Mouse (Mus musculus): ENCODE measurements around the gene Ap1ar. TPM values are rescaled to one million over a fixed set of nuclear protein-coding genes. Genes with fewer than 3 reads are reported as not detected.

Ap1ar gene
- polyA plus RNA-seq (2011; ENCODE audit: insufficient read depth, insufficient read length, low replicate concordance, missing spikeins) = 22.2 and 50.8 TPM in 2 replicates

GRCm38 (mm10) chr3:127837154-127837865, at the start of gene Ap1ar:
Gene Ap1ar (minus strand): TSS chr3:127837523.
- Histone ChIP-seq H3K4me1 (ENCODE audit: control insufficient read depth, insufficient read depth, low read length) (no peaks in the 10 kb centered on the region; the same call in 1 of the 2 replicates), H3K27ac (ENCODE audit: control insufficient read depth, insufficient read depth, low read depth, low read length, poor library complexity) (peak within 1 kb of the TSS; percentile 94), H3K4me3 (replicated peaks; ENCODE audit: control insufficient read depth, low read depth, low read length) (peak within 1 kb of the TSS; percentile 82)
- TF ChIP-seq CTCF (IDR thresholded peaks at IDR 0.05; ENCODE audit: control insufficient read depth, insufficient read depth, low read length) = peak; percentile 67
- TF ChIP-seq POLR2A (IDR thresholded peaks at IDR 0.05; ENCODE audit: borderline replicate concordance, control insufficient read depth, low read depth, low read length) = peak; percentile 77
- 1% methylated on average over 88 of the region's 89 CpGs for WGBS

GRCm38 (mm10) chr3:127881684-127882083, 44.4 kb upstream of the Ap1ar start:
- no peaks in the 10 kb centered on the region for H3K4me1 ChIP-seq (ENCODE audit: control insufficient read depth, insufficient read depth, low read length)
- TF ChIP-seq POLR2A (IDR thresholded peaks at IDR 0.05; ENCODE audit: borderline replicate concordance, control insufficient read depth, low read depth, low read length) (no peak), CTCF (IDR thresholded peaks at IDR 0.05; ENCODE audit: control insufficient read depth, insufficient read depth, low read length) (no peak)
- H3K27ac ChIP-seq (ENCODE audit: control insufficient read depth, insufficient read depth, low read depth, low read length, poor library complexity) = no peak overlapping the region
- H3K4me3 ChIP-seq (replicated peaks; ENCODE audit: control insufficient read depth, low read depth, low read length) = no peak overlapping the region
- WGBS = 91% methylated on average over 2 of the region's 2 CpGs

- Histone ChIP-seq H3K4me1 (ENCODE audit: control insufficient read depth, insufficient read depth, low read length) (no peaks in the 10 kb centered on the region), H3K4me3 (replicated peaks; ENCODE audit: control insufficient read depth, low read depth, low read length) (no peak overlapping the region), H3K27ac (ENCODE audit: control insufficient read depth, insufficient read depth, low read depth, low read length, poor library complexity) (no peak overlapping the region)
- 74% methylated on average over 3 of the region's 3 CpGs for WGBS
- TF ChIP-seq CTCF (IDR thresholded peaks at IDR 0.05; ENCODE audit: control insufficient read depth, insufficient read depth, low read length) (no peak), POLR2A (IDR thresholded peaks at IDR 0.05; ENCODE audit: borderline replicate concordance, control insufficient read depth, low read depth, low read length) (no peak)
These were observed 42.6 kb upstream of the Ap1ar start for GRCm38 (mm10) chr3:127879968-127880367.

- H3K4me3 ChIP-seq (replicated peaks; ENCODE audit: control insufficient read depth, low read depth, low read length) = no peak overlapping the region
- no peaks in the 10 kb centered on the region for H3K4me1 ChIP-seq (ENCODE audit: control insufficient read depth, insufficient read depth, low read length)
- 96% methylated on average over 2 of the region's 2 CpGs for WGBS
- no peak overlapping the region for H3K27ac ChIP-seq (ENCODE audit: control insufficient read depth, insufficient read depth, low read depth, low read length, poor library complexity)
- no peak for TF ChIP-seq CTCF (IDR thresholded peaks at IDR 0.05; ENCODE audit: control insufficient read depth, insufficient read depth, low read length)
- TF ChIP-seq POLR2A (IDR thresholded peaks at IDR 0.05; ENCODE audit: borderline replicate concordance, control insufficient read depth, low read depth, low read length) = no peak
These were observed 38.2 kb upstream of the Ap1ar start for GRCm38 (mm10) chr3:127875509-127875908.

- H3K4me3 ChIP-seq (replicated peaks; ENCODE audit: control insufficient read depth, low read depth, low read length) = no peak overlapping the region
- TF ChIP-seq CTCF (IDR thresholded peaks at IDR 0.05; ENCODE audit: control insufficient read depth, insufficient read depth, low read length) = no peak
- no peak for TF ChIP-seq POLR2A (IDR thresholded peaks at IDR 0.05; ENCODE audit: borderline replicate concordance, control insufficient read depth, low read depth, low read length)
- 92% methylated on average over 7 of the region's 7 CpGs for WGBS
- no peaks in the 10 kb centered on the region for H3K4me1 ChIP-seq (ENCODE audit: control insufficient read depth, insufficient read depth, low read length)
- no peak overlapping the region for H3K27ac ChIP-seq (ENCODE audit: control insufficient read depth, insufficient read depth, low read depth, low read length, poor library complexity)
These were observed 37.7 kb upstream of the Ap1ar start for GRCm38 (mm10) chr3:127875059-127875458.

- WGBS = 90% methylated on average over 4 of the region's 4 CpGs
- Histone ChIP-seq H3K4me3 (replicated peaks; ENCODE audit: control insufficient read depth, low read depth, low read length) (no peak overlapping the region), H3K27ac (ENCODE audit: control insufficient read depth, insufficient read depth, low read depth, low read length, poor library complexity) (no peak overlapping the region), H3K4me1 (ENCODE audit: control insufficient read depth, insufficient read depth, low read length) (no peaks in the 10 kb centered on the region)
- TF ChIP-seq POLR2A (IDR thresholded peaks at IDR 0.05; ENCODE audit: borderline replicate concordance, control insufficient read depth, low read depth, low read length) (no peak), CTCF (IDR thresholded peaks at IDR 0.05; ENCODE audit: control insufficient read depth, insufficient read depth, low read length) (no peak)
These were observed 37.0 kb upstream of the Ap1ar start for GRCm38 (mm10) chr3:127874254-127874883.

DNA sequence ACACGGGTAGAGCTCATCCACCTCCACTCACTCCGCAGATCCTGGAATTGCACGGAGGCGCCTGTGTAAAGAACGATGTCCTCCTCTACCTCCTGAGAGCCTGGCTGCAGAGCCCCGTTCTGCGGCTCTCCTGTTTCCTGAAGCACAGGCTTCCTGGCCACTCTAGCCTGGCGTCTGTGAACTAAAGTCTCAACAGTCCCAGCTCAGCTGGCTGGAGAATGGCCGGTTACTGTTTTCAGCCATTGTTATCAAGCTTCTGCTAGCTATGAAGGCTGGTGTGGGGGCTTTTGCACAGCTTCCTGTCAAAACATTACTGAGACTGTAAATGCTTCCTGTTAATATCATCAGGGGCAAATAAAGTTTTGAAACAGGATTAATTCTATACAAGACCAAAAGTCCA, 34.3 kb upstream of the Ap1ar start:
- 58% methylated on average over 9 of the region's 9 CpGs for WGBS
- TF ChIP-seq CTCF (IDR thresholded peaks at IDR 0.05; ENCODE audit: control insufficient read depth, insufficient read depth, low read length) (no peak), POLR2A (IDR thresholded peaks at IDR 0.05; ENCODE audit: borderline replicate concordance, control insufficient read depth, low read depth, low read length) (no peak)
- Histone ChIP-seq H3K4me1 (ENCODE audit: control insufficient read depth, insufficient read depth, low read length) (no peaks in the 10 kb centered on the region), H3K27ac (ENCODE audit: control insufficient read depth, insufficient read depth, low read depth, low read length, poor library complexity) (no peak overlapping the region), H3K4me3 (replicated peaks; ENCODE audit: control insufficient read depth, low read depth, low read length) (no peak overlapping the region)

DNA sequence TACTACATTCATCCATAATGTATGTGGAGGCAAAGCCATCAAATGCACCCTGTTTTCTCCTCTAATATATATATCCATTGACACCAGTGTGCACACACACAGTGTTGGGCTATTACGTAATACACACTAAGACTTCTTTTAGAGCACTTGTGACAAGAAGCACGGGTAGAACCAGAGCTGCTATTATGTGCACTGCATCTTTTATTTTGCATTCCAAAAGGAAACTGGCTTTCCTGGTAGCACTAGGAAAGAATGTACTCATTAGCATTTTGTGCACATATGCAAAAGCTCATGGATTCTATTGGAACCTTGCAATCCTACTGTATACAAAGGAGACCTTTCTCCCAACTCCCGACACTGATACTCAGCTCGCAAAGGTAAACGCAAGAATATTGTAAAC, 31.6 kb upstream of the Ap1ar start:
- 90% methylated on average over 5 of the region's 5 CpGs for whole genome bisulfite sequencing
- Histone ChIP-seq H3K27ac (ENCODE audit: control insufficient read depth, insufficient read depth, low read depth, low read length, poor library complexity) (no peak overlapping the region), H3K4me1 (ENCODE audit: control insufficient read depth, insufficient read depth, low read length) (no peaks in the 10 kb centered on the region), H3K4me3 (replicated peaks; ENCODE audit: control insufficient read depth, low read depth, low read length) (no peak overlapping the region)
- no peak for TF ChIP-seq CTCF (IDR thresholded peaks at IDR 0.05; ENCODE audit: control insufficient read depth, insufficient read depth, low read length)
- no peak for TF ChIP-seq POLR2A (IDR thresholded peaks at IDR 0.05; ENCODE audit: borderline replicate concordance, control insufficient read depth, low read depth, low read length)

Measured in bone marrow, adult 2 months (tissue).